Mouse (Mus musculus) neural tube, embryonic 15.5 days (tissue): ENCODE results near the gene Tubb4a. TPM values are rescaled to one million over a fixed set of nuclear protein-coding genes. Genes with fewer than 3 reads are reported as not detected.
"Not testable (repeated sequence)": the region's sequence is repeated elsewhere in the genome, so short reads cannot be mapped to it uniquely, and the experiment has no call there.

Experiments
- ATAC-seq: fragments of 200-750 bp; cut with Nextera tagmentation; 2 replicates; pipeline ENCODE4 v1.8.0; 2017; ENCODE audit warnings: mild to moderate bottlenecking, moderate TSS enrichment, moderate library complexity; ENCODE audit not compliant: low FRiP score
- H3K27ac ChIP-seq: fragments of 300-500 bp; sonication (generic); replicated peaks from 2 replicates; pipeline ENCODE4 v1.5.1; 2015; ENCODE audit warnings: mild to moderate bottlenecking, inconsistent platforms
- H3K27me3 ChIP-seq: fragments of 300-500 bp; sonication (generic); replicated peaks from 2 replicates; pipeline ENCODE4 v1.6.1; 2015; ENCODE audit warnings: inconsistent platforms
- H3K36me3 ChIP-seq: fragments of 300-500 bp; sonication (generic); 2 replicates; pipeline ENCODE4 v1.6.1; 2015; ENCODE audit warnings: inconsistent platforms
- H3K4me1 ChIP-seq: fragments of 300-500 bp; sonication (generic); 2 replicates; pipeline ENCODE4 v1.6.1; 2015; ENCODE audit warnings: inconsistent platforms
- H3K4me2 ChIP-seq: fragments of 300-500 bp; sonication (generic); 2 replicates; pipeline ENCODE4 v1.6.1; 2015; ENCODE audit warnings: inconsistent platforms, mild to moderate bottlenecking, moderate library complexity
- H3K4me3 ChIP-seq: fragments of 300-500 bp; sonication (generic); replicated peaks from 2 replicates; pipeline ENCODE4 v1.5.1; 2015; ENCODE audit warnings: mild to moderate bottlenecking, inconsistent platforms
- H3K9ac ChIP-seq: fragments of 300-500 bp; sonication (generic); replicated peaks from 2 replicates; pipeline ENCODE4 v1.6.1; 2015; ENCODE audit warnings: mild to moderate bottlenecking, inconsistent platforms
- H3K9me3 ChIP-seq: fragments of 300-500 bp; sonication (generic); replicated peaks from 2 replicates; pipeline ENCODE4 v1.6.1; 2016; ENCODE audit warnings: inconsistent platforms
- WGBS: fragments of 180-500 bp; shearing (Covaris S2); methylation state at CpG from one replicate; pipeline ENCODE4 v1.1.7; 2015; ENCODE audit warnings: mixed read lengths; 5-methylcytosine and 5-hydroxymethylcytosine counted together
- polyA plus RNA-seq: library from polyadenylated mRNA; unstranded; fragments of >200 nt; fragmentation: Nextera tagmentation; extraction: Ambion mirVana; gene quantifications from 2 replicates; pipeline ENCODE4 v1.2.1, GENCODE M21; 2015

The Tubb4a gene
- polyA plus RNA-seq: 309 and 350 TPM in 2 replicates

DNA sequence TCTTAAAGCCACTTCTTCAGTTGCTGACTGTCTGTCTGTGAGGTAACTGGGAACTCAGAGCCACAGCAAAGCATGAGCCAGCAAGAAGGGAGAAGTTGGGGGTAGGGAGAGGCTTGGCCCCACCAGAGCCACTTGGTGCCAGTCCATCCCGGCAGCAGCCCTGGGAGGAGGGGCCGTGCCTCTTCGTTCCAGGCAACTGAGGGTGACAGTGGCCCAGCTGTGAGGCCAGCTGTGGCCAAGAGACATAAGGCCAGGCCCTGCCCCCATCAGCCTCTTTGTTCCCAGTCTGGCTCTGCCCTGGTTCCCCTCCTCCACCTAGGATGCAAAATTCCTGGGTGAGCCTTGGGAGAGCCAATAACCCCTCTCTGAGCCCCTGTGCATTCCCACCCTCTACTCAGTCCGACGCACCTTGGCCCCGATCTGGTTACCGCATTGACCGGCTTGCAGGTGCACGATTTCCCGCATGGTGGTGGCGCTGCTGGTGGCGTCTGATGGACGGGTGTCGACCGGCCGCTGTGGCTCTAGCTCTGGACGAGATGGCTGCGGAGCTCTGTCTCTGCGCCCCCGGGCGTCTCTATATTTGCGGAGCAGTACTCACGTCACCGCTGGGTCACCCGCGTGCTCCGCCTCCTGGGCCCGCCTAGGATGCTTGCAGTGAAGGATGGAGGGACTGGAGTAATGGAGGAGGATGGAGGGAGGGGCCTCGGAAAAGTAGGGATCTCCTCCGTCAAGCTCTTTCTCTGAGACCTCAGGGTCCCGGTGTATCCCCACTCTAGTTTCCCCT lies at the start of gene Tubb4a:
Tubb4a (minus strand) TSS at position 734 of the 784 bp plus-strand sequence.
- Histone ChIP-seq H3K27ac (peak within 1 kb of the TSS; percentile 87), H3K4me3 (peak within 1 kb of the TSS; percentile 61), H3K4me1 (peaks cover 40% of the 10 kb centered on the region), H3K9me3 (no peaks in the 10 kb centered on the region), H3K27me3 (no peaks in the 10 kb centered on the region), H3K4me2 (peak within 1 kb of the TSS; percentile 69), H3K36me3 (peaks cover 15% of the 10 kb centered on the region; the same call in 1 of the 2 replicates), H3K9ac (peak within 1 kb of the TSS; percentile 75)
- peak; percentile 96 for ATAC-seq
- 2% methylated on average over 31 of the region's 31 CpGs for WGBS

- Histone ChIP-seq H3K27ac (no peak overlapping the region), H3K9me3 (no peaks in the 10 kb centered on the region), H3K27me3 (no peaks in the 10 kb centered on the region), H3K36me3 (no peaks in the 10 kb centered on the region), H3K4me3 (no peak overlapping the region), H3K4me1 (no peaks in the 10 kb centered on the region), H3K9ac (no peak overlapping the region), H3K4me2 (no peak overlapping the region)
- 89% methylated on average over 3 of the region's 3 CpGs for WGBS
- ATAC-seq: no peak
These were observed 48.1 kb upstream of the Tubb4a start for GRCm38 (mm10) chr17:57135635-57136034.

DNA sequence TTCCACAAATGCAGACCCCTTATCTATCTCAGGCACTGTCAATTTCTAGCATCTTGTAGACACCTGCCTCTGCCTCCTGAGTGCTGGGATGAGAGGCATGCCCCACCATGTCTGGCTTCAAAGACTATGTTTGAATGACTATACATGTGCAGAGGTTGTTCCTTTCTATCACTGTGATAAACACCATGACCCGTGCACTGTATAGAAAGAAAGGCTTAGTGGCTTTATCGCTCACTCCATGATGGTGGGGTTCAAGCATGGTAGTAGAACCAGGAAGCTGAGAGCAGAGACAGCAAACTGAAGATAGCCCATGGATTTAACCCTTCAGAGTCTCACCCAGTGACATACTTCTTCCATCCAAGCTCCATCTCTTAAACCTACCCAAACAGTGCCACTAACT lies 47.1 kb upstream of the Tubb4a start:
- Histone ChIP-seq H3K4me3 (no peak overlapping the region), H3K9me3 (no peaks in the 10 kb centered on the region), H3K4me1 (no peaks in the 10 kb centered on the region), H3K9ac (no peak overlapping the region), H3K4me2 (no peak overlapping the region), H3K27ac (no peak overlapping the region), H3K27me3 (no peaks in the 10 kb centered on the region), H3K36me3 (no peaks in the 10 kb centered on the region)
- WGBS: 81% methylated on average over 2 of the region's 2 CpGs
- ATAC-seq: no peak

- not testable (repeated sequence) for H3K4me1 ChIP-seq, H3K4me2 ChIP-seq, H3K27me3 ChIP-seq, H3K9ac ChIP-seq, H3K27ac ChIP-seq, H3K4me3 ChIP-seq, H3K36me3 ChIP-seq, H3K9me3 ChIP-seq, ATAC-seq
- whole genome bisulfite sequencing: 6% methylated on average over 3 of the region's 3 CpGs
These were observed 46.4 kb upstream of the Tubb4a start for GRCm38 (mm10) chr17:57134021-57134420.

- Histone ChIP-seq H3K36me3 (no peaks in the 10 kb centered on the region), H3K4me2 (no peak overlapping the region), H3K27ac (no peak overlapping the region), H3K9me3 (no peaks in the 10 kb centered on the region), H3K27me3 (no peaks in the 10 kb centered on the region), H3K4me1 (no peaks in the 10 kb centered on the region), H3K9ac (no peak overlapping the region), H3K4me3 (no peak overlapping the region)
- 94% methylated on average over 1 of the region's 1 CpGs for WGBS
- ATAC-seq: no peak
These were observed 44.2 kb upstream of the Tubb4a start for GRCm38 (mm10) chr17:57131793-57132192.

- Histone ChIP-seq H3K4me2 (no peak overlapping the region), H3K27ac (no peak overlapping the region), H3K9ac (no peak overlapping the region), H3K4me3 (no peak overlapping the region), H3K36me3 (no peaks in the 10 kb centered on the region), H3K9me3 (no peaks in the 10 kb centered on the region), H3K4me1 (no peaks in the 10 kb centered on the region), H3K27me3 (no peaks in the 10 kb centered on the region)
- 66% methylated on average over 3 of the region's 3 CpGs for WGBS
- no peak for ATAC-seq
These were observed 38.5 kb upstream of the Tubb4a start for GRCm38 (mm10) chr17:57125853-57126622.

DNA sequence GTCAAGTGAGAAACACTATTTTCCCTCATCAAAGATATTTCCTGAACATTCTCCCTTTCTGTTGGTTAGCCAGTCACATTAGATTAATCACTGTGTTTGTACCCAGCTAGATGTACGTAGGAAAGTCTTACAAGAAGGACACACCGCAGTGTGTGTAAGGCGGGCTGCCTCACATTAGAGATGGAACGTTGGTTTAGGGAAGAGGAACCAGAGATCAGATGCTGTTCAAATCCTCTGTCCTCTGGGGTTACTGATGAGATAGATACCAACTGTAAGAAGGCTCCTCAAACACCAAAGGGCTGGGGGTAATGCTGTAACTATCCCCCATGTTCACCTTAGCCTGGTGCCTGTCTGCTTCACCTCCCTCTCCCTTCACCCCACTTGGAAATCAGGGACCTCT lies 37.2 kb upstream of the Tubb4a start:
- no peak for ATAC-seq
- Histone ChIP-seq H3K4me3 (no peak overlapping the region), H3K27me3 (no peaks in the 10 kb centered on the region), H3K9ac (no peak overlapping the region), H3K4me2 (no peak overlapping the region), H3K36me3 (no peaks in the 10 kb centered on the region), H3K4me1 (no peaks in the 10 kb centered on the region), H3K9me3 (no peaks in the 10 kb centered on the region), H3K27ac (no peak overlapping the region)
- WGBS: 93% methylated on average over 4 of the region's 4 CpGs

DNA sequence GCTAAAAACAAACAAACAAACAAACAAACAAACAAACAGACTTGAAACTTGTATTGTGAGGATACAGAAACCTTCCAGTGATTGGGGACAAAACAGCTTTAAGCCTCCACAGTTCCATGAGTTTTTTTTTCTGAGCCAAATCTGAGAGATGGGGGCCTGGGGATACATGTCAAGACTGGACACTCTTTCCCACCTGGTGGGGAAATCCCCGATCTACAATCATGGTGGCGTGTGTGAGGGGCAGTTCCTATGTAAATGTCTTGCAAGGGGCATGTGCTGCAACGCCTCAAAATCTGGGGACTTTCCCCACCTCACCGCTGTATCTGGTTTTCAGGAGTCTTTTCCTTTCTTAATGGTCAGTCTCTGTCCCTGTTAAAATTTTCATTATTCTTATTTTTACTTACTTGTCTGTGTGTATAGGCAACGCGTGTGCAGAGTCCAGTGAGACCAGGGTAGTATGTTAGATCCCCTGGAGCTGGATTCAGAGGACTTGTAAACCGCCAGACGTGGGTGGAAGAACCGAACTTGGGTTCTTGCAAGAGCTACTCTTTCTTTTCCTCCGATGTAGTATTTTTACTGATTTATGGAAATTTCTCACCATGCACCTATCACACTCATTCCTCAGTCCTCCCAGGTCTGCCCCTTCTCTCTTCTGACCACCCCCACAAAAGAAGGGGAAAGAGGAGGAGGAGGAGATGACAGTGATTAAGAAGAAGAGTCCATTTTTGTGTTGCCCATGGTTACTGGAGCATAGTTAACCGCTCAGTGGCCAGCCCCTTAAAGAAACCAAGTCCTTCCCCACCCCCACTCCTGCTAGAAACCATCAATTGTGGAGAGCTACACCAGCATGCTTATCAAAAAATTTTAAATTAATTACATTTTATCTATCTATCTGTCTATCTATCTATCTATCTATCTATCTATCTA lies 35.9 kb upstream of the Tubb4a start:
- ATAC-seq: no peak
- Histone ChIP-seq H3K36me3 (no peaks in the 10 kb centered on the region), H3K4me2 (no peak overlapping the region), H3K27ac (no peak overlapping the region), H3K9me3 (no peaks in the 10 kb centered on the region), H3K9ac (no peak overlapping the region), H3K4me3 (no peak overlapping the region), H3K4me1 (no peaks in the 10 kb centered on the region), H3K27me3 (no peaks in the 10 kb centered on the region)
- 88% methylated on average over 11 of the region's 11 CpGs for WGBS

GRCm38 (mm10) chr17:57121856-57122255 lies 34.3 kb upstream of the Tubb4a start:
- 85% methylated on average over 2 of the region's 2 CpGs for WGBS
- Histone ChIP-seq H3K4me1 (no peaks in the 10 kb centered on the region), H3K27me3 (no peaks in the 10 kb centered on the region), H3K4me3 (no peak overlapping the region), H3K4me2 (no peak overlapping the region), H3K9me3 (no peaks in the 10 kb centered on the region), H3K9ac (no peak overlapping the region), H3K36me3 (no peaks in the 10 kb centered on the region), H3K27ac (no peak overlapping the region)
- ATAC-seq: no peak

GRCm38 (mm10) chr17:57118524-57119349 lies 31.2 kb upstream of the Tubb4a start:
- no peak for ATAC-seq
- H3K36me3 ChIP-seq: no peaks in the 10 kb centered on the region
- no peaks in the 10 kb centered on the region for H3K4me1 ChIP-seq
- H3K9me3 ChIP-seq: no peaks in the 10 kb centered on the region
- WGBS: 4% methylated on average over 11 of the region's 11 CpGs
- H3K4me3 ChIP-seq: no peak overlapping the region
- H3K4me2 ChIP-seq: peak overlapping the region; percentile 17; the same call in 1 of the 2 replicates
- H3K27ac ChIP-seq: no peak overlapping the region
- H3K9ac ChIP-seq: no peak overlapping the region
- H3K27me3 ChIP-seq: no peaks in the 10 kb centered on the region

DNA sequence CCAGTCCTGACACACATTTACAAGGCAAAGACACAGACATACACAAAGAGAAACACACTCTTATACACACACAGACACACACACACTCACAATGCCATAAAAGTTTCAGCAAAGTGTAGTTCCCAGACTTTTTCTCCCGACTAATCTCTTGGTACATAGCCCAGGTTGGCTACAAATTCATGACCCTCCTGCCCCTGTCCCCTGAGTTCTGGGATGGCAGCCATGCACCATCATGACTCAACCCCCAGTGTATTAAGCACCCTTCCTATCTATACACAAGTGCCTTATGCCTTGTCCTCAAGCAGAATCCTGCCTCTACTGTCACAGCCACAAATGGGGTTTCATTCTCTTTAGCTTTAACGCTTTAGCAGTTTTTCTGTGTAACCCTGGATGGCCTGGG lies 29.2 kb upstream of the Tubb4a start:
- Histone ChIP-seq H3K9ac (no peak overlapping the region), H3K4me2 (no peak overlapping the region), H3K9me3 (no peaks in the 10 kb centered on the region), H3K36me3 (no peaks in the 10 kb centered on the region), H3K4me3 (no peak overlapping the region), H3K4me1 (no peaks in the 10 kb centered on the region), H3K27ac (no peak overlapping the region), H3K27me3 (no peaks in the 10 kb centered on the region)
- 76% methylated on average over 2 of the region's 2 CpGs for WGBS
- no peak for ATAC-seq
